Mouse (Mus musculus) thymus, adult 18-20 months (tissue): ENCODE results near the gene Eml4.

Experiments used
- DNase-seq, 2 experiments: peaks; one replicate each; pipeline ENCODE4 v3.0.0; 2022; ENCODE audit warnings: mixed read lengths in 2 of 2

The Eml4 gene

GRCm38 (mm10) chr17:83350379-83351091 lies at the start of gene Eml4:
TSS of gene Eml4 (plus strand) at chr17:83350931.
- peak; percentile 86 for DNase-seq

GRCm38 (mm10) chr17:83301433-83301832 lies 49.3 kb upstream of the Eml4 start:
- DNase-seq: no peak

GRCm38 (mm10) chr17:83304089-83304822 lies 46.5 kb upstream of the Eml4 start:
- DNase-seq: no peak

- no peak for DNase-seq
Measured at GRCm38 (mm10) chr17:83306964-83307640, 43.6 kb upstream of the Eml4 start.

GRCm38 (mm10) chr17:83307641-83308296 lies 43.0 kb upstream of the Eml4 start:
- DNase-seq: no peak

GRCm38 (mm10) chr17:83308451-83308850 lies 42.3 kb upstream of the Eml4 start:
- no peak for DNase-seq

- DNase-seq: no peak
Measured at GRCm38 (mm10) chr17:83309243-83309642, 41.5 kb upstream of the Eml4 start.

- no peak for DNase-seq
Measured at GRCm38 (mm10) chr17:83311806-83312205, 38.9 kb upstream of the Eml4 start.

- DNase-seq: peak; percentile 36
Measured at GRCm38 (mm10) chr17:83312244-83312918, 38.4 kb upstream of the Eml4 start.

GRCm38 (mm10) chr17:83313046-83313689 lies 37.6 kb upstream of the Eml4 start:
- DNase-seq: no peak

GRCm38 (mm10) chr17:83315476-83315875 lies 35.3 kb upstream of the Eml4 start:
- no peak for DNase-seq

GRCm38 (mm10) chr17:83322621-83323335 lies 28.0 kb upstream of the Eml4 start:
- DNase-seq: no peak

- no peak for DNase-seq
Measured at GRCm38 (mm10) chr17:83323410-83324268, 27.1 kb upstream of the Eml4 start.

GRCm38 (mm10) chr17:83324269-83324616 lies 26.5 kb upstream of the Eml4 start:
- DNase-seq: no peak

GRCm38 (mm10) chr17:83335183-83335584 lies 15.5 kb upstream of the Eml4 start:
- DNase-seq: no peak

- DNase-seq: no peak
Measured at GRCm38 (mm10) chr17:83337051-83337898, 13.5 kb upstream of the Eml4 start.

GRCm38 (mm10) chr17:83339368-83340085 lies 11.2 kb upstream of the Eml4 start:
- DNase-seq: no peak

GRCm38 (mm10) chr17:83340895-83341524 lies 9.7 kb upstream of the Eml4 start:
- no peak for DNase-seq
